Mouse (Mus musculus): ENCODE results near the gene Rngtt.
"Not testable (repeated sequence)": the region's sequence is repeated elsewhere in the genome, so short reads cannot be mapped to it uniquely, and the experiment has no call there.

Rngtt gene

DNA sequence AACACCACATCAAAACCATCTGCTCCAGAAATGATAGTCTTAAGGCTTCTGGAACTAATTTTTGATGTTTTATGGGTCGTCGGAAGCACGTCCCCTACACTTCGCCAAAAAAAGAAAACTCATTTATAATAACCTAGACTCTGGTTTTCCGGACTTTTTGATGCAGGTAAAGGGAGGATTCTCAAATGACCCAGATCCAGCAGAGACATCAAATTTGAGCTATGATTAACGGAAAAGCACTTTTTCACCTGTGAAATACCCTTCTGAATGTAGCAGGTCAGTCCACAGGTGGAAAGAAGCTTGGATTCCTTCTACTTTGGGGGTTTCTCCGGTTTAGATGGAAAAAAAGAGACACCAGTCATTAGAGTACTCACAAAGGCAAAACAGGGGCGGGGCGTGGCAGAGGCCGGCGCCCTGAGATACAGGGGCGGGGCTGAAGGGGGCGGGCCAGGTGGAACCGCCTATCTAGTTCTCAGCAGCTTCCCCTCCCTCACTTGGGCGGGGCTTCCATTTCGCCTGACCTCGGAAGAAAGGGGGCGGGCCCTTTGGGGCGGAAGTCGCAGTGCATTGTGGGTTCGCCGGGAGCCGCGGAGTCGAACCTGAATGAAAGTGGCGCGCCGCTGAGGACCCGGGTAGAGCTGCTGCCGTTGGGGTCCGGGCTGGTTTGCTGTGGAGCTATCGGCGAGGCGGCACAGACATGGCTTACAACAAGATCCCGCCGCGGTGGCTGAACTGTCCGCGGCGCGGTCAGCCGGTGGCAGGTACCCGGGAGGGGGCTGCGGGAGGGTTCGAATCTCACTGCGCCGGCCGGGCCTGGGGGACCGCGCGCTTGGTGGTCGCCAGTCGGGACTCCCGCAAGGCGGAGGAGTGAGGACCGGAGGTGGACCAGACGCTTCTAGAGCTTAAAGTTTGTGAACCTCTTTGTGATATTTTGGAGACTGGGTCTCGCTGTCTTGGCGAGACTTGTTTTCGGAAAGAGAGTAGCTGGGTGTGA, at the start of gene Rngtt:
Gene Rngtt (plus strand): TSS at position 548 of the 994 bp plus-strand sequence.
- CTCF ChIA-PET: no interaction called here

DNA sequence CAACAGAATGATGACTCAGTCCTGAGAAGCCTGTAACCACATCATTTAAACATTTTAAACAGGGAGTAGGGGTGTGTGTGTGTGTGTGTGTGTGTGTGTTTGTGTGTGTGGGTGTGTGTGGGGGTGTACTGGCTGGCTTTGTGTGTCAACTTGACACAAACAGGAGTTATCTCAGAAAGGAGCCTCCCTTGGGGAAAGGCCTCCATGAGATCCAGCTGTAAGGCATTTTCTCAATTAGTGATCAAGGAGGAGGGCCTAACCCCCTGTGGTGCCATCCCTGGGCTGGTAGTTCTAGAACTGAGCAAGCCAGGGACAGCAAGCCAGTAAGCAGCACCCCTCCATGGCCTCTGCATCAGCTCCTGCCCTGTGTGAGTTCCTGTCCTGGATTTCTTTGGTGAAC, 49.8 kb upstream of the Rngtt start:
- CTCF ChIA-PET: interaction anchor here (0.6 to 0.8 kb wide), 2 partner anchors 15 to 972 kb away, joined by 4 to 18 read pairs; no protein-coding TSS in a partner anchor

GRCm38 (mm10) chr4:33261311-33261753, 48.8 kb upstream of the Rngtt start:
- CTCF ChIA-PET: no interaction called here

- CTCF ChIA-PET: interaction anchor here (0.6 kb wide), 1 partner anchor 639 kb away, joined by 4 read pairs; no protein-coding TSS in a partner anchor
Measured at GRCm38 (mm10) chr4:33262897-33263296, 47.2 kb upstream of the Rngtt start.

- CTCF ChIA-PET: no interaction called here
Measured at GRCm38 (mm10) chr4:33264979-33265726, 45.0 kb upstream of the Rngtt start.

DNA sequence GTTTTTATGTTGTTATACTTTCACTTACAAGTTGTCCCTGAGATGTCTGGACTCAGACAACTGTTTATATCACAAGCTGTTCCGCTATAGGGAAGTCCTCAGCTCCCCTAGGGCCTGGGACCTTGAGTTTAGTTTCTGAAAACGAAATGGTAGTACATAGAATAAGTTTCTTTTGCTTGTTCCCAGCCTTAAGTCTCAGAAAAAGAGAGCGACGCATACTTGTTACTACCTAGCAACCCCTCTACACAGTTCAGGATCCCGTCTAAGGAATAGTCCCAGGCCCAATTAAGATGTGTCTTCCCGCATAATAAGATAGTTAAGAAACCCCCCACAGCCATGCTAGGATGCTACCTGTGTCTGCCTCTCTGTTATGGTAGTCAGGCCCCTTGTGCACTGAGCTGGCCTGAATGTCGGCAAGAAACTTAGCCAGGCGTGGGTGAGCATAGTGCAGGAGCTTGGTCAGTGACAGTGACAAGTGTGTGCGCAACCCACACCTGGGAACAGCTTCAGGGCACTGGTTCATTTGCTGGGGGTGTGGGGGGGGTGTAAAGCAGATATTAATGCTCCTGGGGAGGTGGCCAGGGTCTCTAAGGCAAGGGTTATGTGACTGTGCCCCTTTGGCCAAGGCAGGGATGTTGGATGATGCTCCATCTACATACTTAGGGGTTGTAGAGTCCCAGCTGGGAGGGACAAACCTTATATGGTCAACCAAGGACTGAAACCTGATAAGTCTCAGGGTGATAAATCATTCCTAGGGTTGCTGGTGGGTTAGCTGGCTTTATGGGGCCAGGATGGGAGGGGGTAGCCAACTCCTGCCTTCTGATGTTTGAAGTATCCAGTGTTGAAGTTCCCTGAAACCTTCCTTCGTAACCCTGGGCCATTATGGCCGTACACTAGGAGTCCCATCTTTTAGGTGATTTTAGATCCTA, 39.5 kb upstream of the Rngtt start:
- CTCF ChIA-PET: interaction anchor here (0.6 kb wide), 1 partner anchor 123 kb away, joined by 4 read pairs; no protein-coding TSS in a partner anchor

DNA sequence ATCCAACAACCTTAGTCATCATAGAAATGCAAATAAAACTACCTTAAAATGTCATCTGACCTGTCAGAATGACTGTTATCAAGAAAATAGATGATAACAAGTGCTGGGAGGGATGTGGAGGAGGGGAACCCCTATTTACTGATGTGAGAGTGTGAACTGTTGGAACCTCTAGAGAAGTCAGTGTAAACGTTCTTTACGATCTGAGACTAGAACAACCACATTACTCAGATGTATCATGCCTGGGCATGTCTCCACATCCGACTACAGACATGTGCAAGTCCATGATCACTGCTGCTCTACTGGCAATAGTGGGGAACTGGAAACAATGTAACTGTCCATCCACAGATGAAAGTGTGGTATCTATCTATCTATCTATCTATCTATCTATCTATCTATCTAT, 36.7 kb upstream of the Rngtt start:
- CTCF ChIA-PET: no interaction called here

DNA sequence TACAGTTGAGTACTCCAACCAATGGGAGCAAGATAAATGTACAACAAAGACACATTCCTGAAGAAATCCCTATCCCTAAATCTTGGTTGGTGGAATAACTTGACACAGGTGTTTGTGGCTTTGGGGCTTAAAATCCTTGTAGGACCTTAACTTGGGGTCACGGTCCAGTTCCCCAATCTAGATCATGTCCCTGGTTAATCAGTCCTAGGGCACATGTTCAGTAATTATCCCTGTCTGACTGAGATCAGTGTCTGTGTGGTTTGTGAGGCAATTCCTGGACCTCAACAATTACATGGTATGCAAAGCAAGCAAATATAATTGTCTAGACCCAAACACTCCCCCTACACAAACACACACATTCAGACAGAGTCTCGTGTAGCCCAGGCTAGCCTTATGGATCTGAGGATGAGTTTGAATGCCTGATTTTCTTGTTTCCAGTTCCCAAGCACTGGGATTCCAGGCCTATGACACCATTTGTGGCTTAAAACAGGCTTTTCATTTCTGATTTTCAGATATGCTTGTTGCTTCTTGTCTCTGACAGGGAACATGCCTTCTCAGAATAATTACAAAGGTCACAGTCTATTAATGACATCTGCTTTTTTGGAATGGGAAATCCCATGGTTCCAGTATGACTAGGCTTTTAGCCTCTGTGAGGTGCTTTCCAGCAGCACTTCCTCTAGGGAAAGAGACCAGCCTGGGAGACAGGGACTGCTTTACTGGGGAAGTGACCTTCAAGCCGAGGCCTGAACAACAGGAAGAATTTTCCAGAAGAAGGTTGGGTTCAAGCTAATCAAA, 28.0 kb upstream of the Rngtt start:
- CTCF ChIA-PET: no interaction called here

GRCm38 (mm10) chr4:33284083-33284880, 25.8 kb upstream of the Rngtt start:
- CTCF ChIA-PET: no interaction called here

DNA sequence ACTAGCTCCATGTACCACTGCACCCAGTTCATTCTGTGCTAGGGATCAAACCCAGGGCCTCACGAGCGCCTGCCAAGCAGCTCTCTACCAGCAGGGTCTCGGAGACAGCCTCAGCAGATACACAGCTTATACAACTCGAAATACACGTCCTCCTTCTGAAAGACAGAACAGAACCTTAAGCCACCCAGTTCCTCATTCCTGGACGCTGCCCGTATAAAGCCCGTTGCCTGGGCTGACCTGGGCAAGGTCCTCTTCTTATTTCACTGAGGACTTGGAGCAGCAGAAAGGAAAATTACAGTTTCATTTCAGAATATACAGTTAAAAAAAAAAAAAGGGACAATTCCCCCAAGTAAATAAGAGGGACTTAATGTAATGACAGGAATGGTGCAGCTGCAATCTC, 24.7 kb upstream of the Rngtt start:
- CTCF ChIA-PET: interaction anchor here (0.6 kb wide), 1 partner anchor 299 kb away, joined by 10 read pairs; no protein-coding TSS in a partner anchor

GRCm38 (mm10) chr4:33289106-33289650, 20.9 kb upstream of the Rngtt start:
- CTCF ChIA-PET: no interaction called here

DNA sequence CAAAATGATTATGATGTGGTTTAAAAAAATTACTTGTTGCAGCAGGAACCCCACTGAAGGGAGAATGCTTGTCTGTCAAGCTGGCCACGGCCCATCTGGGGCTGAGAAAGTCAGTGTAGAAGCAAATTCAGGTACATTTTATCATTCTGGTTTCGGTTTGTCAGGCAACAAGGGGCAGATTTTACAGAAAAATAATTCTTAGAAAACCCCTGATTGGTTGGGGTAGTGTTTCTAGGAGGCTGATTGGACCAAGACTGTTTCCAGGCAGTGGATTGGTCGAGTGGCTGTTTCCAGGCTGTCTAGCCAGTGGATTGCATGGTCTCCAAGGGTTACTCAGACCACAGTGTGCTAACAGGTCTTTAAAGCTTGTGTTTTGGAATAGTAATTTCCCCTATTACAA, 20.1 kb upstream of the Rngtt start, which contains the start of gene Pnrc1:
Gene Pnrc1 (minus strand): TSS at position 162 of the 400 bp plus-strand sequence.
- CTCF ChIA-PET: interaction anchor here (0.6 kb wide), 1 partner anchor 82 kb away, joined by 4 read pairs; no protein-coding TSS in a partner anchor

DNA sequence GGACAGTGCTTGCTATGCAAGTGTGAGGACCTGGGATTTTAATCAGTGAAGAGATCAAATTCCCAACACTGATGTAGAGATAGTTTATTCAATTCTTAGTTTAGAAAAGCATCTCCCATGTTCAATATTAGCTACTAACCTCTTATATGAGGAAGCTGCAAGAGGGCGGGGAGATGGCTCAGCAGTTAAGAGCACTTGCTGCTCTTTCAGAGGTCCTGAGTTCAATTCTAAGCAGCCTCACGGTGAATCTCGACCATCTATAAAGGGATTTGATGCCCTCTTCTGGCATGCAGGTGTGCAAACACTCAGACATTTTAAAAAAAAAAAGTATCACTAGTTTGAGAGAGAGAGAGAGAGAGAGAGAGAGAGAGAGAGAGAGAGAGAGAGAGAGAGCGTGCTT, 19.2 kb upstream of the Rngtt start:
- CTCF ChIA-PET: interaction anchor here (0.8 to 1.0 kb wide), 2 partner anchors 143 to 728 kb away, joined by 4 to 6 read pairs; no protein-coding TSS in a partner anchor

DNA sequence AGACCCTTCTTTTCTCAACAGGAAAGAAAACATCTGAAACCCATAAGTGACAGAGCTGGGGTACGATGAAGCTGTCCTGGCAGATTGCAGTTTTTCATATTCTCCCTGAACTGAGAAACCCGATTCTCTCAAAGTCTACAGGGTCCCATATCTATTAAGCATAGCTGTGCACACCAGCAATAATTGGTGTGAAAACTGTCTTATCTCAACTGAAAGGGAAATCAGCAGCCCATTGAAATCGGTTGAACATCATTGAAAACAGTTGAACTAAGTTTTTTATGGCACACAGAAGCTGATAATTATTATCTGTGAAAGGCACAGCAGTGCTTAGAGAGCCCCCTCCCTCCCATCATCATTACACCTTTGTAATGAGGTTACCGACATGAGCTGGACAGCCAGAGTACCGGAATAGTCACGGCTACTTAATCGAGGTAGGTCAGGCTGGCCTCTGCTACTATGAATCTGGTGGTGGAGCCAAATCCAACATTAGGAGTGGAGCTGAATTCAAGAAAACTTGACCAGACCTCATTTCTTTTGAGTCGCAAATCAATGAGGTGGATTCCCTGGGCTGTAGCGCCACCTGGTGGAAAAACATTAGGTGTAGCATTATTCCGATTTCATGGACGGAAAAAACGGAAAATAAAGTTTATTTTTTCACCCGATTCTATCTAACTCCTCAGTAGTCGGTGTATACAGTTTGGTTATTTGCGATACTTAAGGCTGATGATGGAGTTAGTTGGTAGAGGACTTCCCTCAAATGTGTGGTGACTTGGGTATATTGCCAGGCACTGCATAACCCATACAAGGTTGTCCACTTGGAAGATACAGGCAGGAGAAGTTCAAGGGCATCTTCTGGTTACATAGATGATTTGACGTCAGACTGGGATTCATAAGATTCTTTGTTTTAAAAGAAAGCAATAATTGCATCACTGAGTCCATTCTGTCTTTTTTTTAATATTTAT, 17.4 kb upstream of the Rngtt start:
- CTCF ChIA-PET: interaction anchor here (0.7 to 1.4 kb wide), 4 partner anchors 10 to 604 kb away, joined by 4 to 6 read pairs (median 6); no protein-coding TSS in a partner anchor

- CTCF ChIA-PET: not testable (repeated sequence)
Measured at GRCm38 (mm10) chr4:33300891-33301665, 9.0 kb upstream of the Rngtt start.

DNA sequence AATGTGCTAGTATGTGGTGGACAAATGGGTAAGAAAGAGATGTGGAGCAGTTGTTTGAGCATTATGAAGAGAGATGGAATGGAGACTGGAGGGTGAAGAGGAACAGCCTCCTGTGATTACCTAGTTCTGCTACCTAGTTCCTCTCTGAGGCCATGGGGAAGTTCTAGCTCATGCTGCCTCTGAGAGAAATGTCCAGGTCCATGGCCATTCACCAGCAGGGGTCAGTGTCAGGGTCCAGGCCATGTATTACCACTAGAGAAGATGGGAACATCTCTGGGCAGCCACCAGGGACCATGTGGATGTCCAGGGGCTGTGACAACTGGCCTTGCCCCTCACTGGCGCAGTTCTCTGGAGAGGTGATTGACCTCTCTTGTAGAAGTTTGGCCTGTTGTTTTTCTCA, 7.1 kb upstream of the Rngtt start:
- CTCF ChIA-PET: no interaction called here

GRCm38 (mm10) chr4:33307146-33307545, 3.0 kb upstream of the Rngtt start:
- CTCF ChIA-PET: no interaction called here

All from spleen, embryonic (tissue).